Mouse (Mus musculus) midbrain, embryonic 14.5 days (tissue): ENCODE data around the gene Mthfd1l. TPM values are rescaled to one million over a fixed set of nuclear protein-coding genes. Genes with fewer than 3 reads are reported as not detected.

Experiments used
- ATAC-seq: fragments of 200-750 bp; cut with Nextera tagmentation; 2 replicates; pipeline ENCODE4 v1.8.0; 2017; ENCODE audit warnings: moderate number of reproducible peaks, moderate library complexity; ENCODE audit not compliant: low FRiP score, low TSS enrichment
- DNase-seq: peaks from one replicate; pipeline ENCODE4 v3.0.0-alpha.2; 2015
- H3K27ac ChIP-seq: fragments of 300-500 bp; sonication (generic); replicated peaks from 2 replicates; pipeline ENCODE4 v1.5.1; 2014; ENCODE audit warnings: mild to moderate bottlenecking, low read depth, low read length, moderate library complexity
- H3K27me3 ChIP-seq: fragments of 300-500 bp; sonication (generic); 2 replicates; pipeline ENCODE4 v1.6.1; 2014; ENCODE audit warnings: low read length, control low read depth, mixed read lengths; ENCODE audit not compliant: control insufficient read depth, insufficient read depth
- H3K36me3 ChIP-seq: fragments of 300-500 bp; sonication (generic); 2 replicates; pipeline ENCODE4 v1.6.1; 2014; ENCODE audit warnings: low read length, control low read depth; ENCODE audit not compliant: control insufficient read depth, insufficient read depth
- H3K4me1 ChIP-seq: fragments of 300-500 bp; sonication (generic); 2 replicates; pipeline ENCODE4 v1.6.1; 2014; ENCODE audit warnings: mild to moderate bottlenecking, antibody characterized with exemption, low read length, control low read depth; ENCODE audit not compliant: control insufficient read depth, insufficient read depth
- H3K4me2 ChIP-seq: fragments of 300-500 bp; sonication (generic); 2 replicates; pipeline ENCODE4 v1.6.1; 2014; ENCODE audit warnings: mild to moderate bottlenecking, low read length, moderate library complexity
- H3K4me3 ChIP-seq: fragments of 300-500 bp; sonication (generic); replicated peaks from 2 replicates; pipeline ENCODE4 v1.5.1; 2014; ENCODE audit warnings: low read depth, low read length
- H3K9ac ChIP-seq: fragments of 300-500 bp; sonication (generic); replicated peaks from 2 replicates; pipeline ENCODE4 v1.6.1; 2014; ENCODE audit warnings: mild to moderate bottlenecking, low read length, moderate library complexity
- H3K9me3 ChIP-seq: fragments of 300-500 bp; sonication (generic); 2 replicates; pipeline ENCODE4 v1.6.1; 2016; ENCODE audit warnings: low read length, control low read depth, mixed read lengths; ENCODE audit not compliant: control insufficient read depth
- WGBS: fragments of 180-500 bp; shearing (Covaris S2); extraction: QIAGEN DNeasy Blood & Tissue Kit; methylation state at CpG from one replicate; pipeline ENCODE4 v1.1.7; 2014; 5-methylcytosine and 5-hydroxymethylcytosine counted together
- polyA plus RNA-seq: library from polyadenylated mRNA; unstranded; fragments of >200 nt; fragmentation: Nextera tagmentation; extraction: Ambion mirVana; gene quantifications from 2 replicates; pipeline ENCODE4 v1.2.1, GENCODE M21; 2014

Mthfd1l gene
- polyA plus RNA-seq, 1 experiment from 2014 or later: 6.4 TPM

DNA sequence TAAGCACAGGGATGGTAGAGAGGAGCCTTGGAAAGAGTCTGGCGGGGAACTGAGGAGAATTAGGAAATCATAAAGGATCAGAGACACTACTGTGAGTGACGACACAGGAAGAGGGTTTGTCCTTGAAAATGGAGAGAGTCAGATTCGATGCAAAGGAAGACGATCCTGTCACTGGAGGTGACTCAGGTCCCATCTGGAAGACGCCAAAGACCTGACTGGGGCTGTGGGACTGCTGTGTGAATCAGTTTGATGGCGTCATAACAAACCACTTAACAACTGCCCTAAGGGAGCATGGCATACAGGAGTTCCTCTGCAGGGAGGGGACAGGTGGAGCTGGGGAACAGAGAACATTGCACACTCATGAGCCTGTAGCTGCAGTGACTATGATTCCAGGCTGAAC is 30.6 kb upstream of the Mthfd1l start:
- H3K4me1 ChIP-seq: no peaks in the 10 kb centered on the region
- H3K36me3 ChIP-seq: 0 out of 2 replicates have a peak, but pooled peaks cover 3% of the 10 kb centered on the region
- no peak overlapping the region for H3K4me3 ChIP-seq
- ATAC-seq: no peak
- H3K27ac ChIP-seq: no peak overlapping the region
- WGBS: 78% methylated on average over 6 of the region's 6 CpGs
- H3K9ac ChIP-seq: no peak overlapping the region
- DNase-seq: no peak
- H3K4me2 ChIP-seq: no peak overlapping the region
- H3K9me3 ChIP-seq: no peaks in the 10 kb centered on the region
- no peaks in the 10 kb centered on the region for H3K27me3 ChIP-seq

GRCm38 (mm10) chr10:3943492-3944395 is 29.2 kb upstream of the Mthfd1l start:
- H3K4me3 ChIP-seq: no peak overlapping the region
- no peak overlapping the region for H3K9ac ChIP-seq
- H3K27me3 ChIP-seq: no peaks in the 10 kb centered on the region
- no peaks in the 10 kb centered on the region for H3K4me1 ChIP-seq
- H3K27ac ChIP-seq: no peak overlapping the region
- WGBS: 31% methylated on average over 10 of the region's 10 CpGs
- no peaks in the 10 kb centered on the region for H3K9me3 ChIP-seq
- DNase-seq: peak; percentile 91
- no peak overlapping the region for H3K4me2 ChIP-seq
- peak; percentile 73; the same call in 1 of the 2 replicates for ATAC-seq
- 0 out of 2 replicates have a peak, but pooled peaks cover 1% of the 10 kb centered on the region for H3K36me3 ChIP-seq

DNA sequence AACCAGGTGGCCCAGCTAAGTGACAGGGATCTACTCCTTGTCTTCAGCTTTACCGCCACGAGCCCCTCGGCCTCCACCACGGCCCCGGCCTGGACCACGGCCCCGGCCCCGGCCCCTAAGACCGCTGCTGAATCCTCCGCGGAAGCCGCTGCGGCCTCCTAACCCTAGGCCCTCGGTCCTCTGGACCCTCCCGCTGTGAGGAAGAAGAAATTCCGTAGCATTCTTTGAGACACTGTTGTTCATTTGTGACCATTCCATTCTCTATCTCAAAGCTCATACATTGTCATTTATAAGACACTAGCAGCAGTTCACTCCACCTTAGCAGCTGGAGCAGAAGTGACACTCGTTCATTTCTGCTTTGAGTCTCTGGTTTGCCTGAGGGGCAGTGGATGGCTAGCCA is 26.0 kb upstream of the Mthfd1l start:
- Histone ChIP-seq H3K27me3 (no peaks in the 10 kb centered on the region), H3K4me1 (no peaks in the 10 kb centered on the region), H3K4me3 (no peak overlapping the region), H3K4me2 (no peak overlapping the region), H3K9me3 (no peaks in the 10 kb centered on the region), H3K36me3 (no peaks in the 10 kb centered on the region), H3K9ac (no peak overlapping the region), H3K27ac (no peak overlapping the region)
- 91% methylated on average over 17 of the region's 17 CpGs for WGBS
- DNase-seq (no peak), ATAC-seq (no peak)

DNA sequence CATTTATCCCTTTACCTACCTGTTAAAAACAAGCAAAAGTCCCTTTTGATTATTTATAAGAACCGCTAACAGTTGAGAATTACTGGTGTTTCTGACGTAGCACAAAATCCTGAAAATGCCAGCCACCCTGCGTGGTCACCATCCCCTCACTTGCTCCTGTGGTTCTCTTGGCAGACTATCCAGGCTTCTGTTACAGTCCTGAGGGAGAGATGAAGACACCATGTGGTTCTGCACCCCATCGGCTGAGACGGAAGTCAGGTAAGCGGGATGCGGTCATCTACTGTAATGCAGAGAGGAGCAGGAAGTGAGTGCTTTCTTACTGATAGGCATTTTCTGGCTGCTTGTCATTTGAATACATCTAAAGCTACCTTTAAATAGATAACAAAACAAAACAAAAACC is 25.6 kb upstream of the Mthfd1l start:
- no peak for ATAC-seq

GRCm38 (mm10) chr10:3949306-3949705 is 23.6 kb upstream of the Mthfd1l start:
- Histone ChIP-seq H3K27ac (no peak overlapping the region), H3K9ac (no peak overlapping the region), H3K4me1 (no peaks in the 10 kb centered on the region), H3K4me2 (no peak overlapping the region), H3K27me3 (no peaks in the 10 kb centered on the region), H3K36me3 (0 out of 2 replicates have a peak, but pooled peaks cover 2% of the 10 kb centered on the region), H3K4me3 (no peak overlapping the region), H3K9me3 (no peaks in the 10 kb centered on the region)
- 88% methylated on average over 6 of the region's 6 CpGs for WGBS
- ATAC-seq: no peak
- no peak for DNase-seq

More for the DNA sequence above, 25.6 kb upstream of the Mthfd1l start:
- no peaks in the 10 kb centered on the region for H3K27me3 ChIP-seq
- no peaks in the 10 kb centered on the region for H3K4me1 ChIP-seq
- H3K4me3 ChIP-seq: no peak overlapping the region
- H3K9me3 ChIP-seq: no peaks in the 10 kb centered on the region
- no peaks in the 10 kb centered on the region for H3K36me3 ChIP-seq
- no peak overlapping the region for H3K4me2 ChIP-seq
- no peak overlapping the region for H3K9ac ChIP-seq
- H3K27ac ChIP-seq: no peak overlapping the region
- 96% methylated on average over 7 of the region's 7 CpGs for WGBS
- DNase-seq: no peak

DNA sequence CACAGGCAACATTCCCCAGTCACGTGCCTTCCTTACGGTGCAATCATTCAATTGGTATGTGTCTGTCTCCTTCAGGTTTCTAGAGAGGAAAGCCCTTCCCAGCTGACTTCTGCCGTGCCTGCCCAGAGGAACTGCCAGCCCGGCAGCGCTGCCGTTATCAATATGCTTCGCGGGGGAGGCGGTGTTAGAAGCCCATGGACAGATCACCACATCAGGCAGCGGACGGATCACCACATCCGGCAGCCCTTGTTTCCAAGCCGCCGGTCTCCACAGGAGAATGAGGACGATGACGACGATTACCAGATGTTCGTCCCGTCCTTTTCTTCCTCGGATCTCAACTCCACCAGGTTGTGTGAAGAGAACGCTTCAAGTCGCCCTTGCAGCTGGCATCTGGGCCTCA is 16.4 kb upstream of the Mthfd1l start:
- Histone ChIP-seq H3K9me3 (no peaks in the 10 kb centered on the region), H3K4me1 (no peaks in the 10 kb centered on the region), H3K27me3 (no peaks in the 10 kb centered on the region), H3K4me2 (no peak overlapping the region), H3K36me3 (peaks cover 10% of the 10 kb centered on the region; the same call in 1 of the 2 replicates), H3K27ac (no peak overlapping the region), H3K9ac (no peak overlapping the region), H3K4me3 (no peak overlapping the region)
- ATAC-seq (no peak), DNase-seq (no peak)
- WGBS: 94% methylated on average over 22 of the region's 22 CpGs

GRCm38 (mm10) chr10:3958591-3958990 is 14.3 kb upstream of the Mthfd1l start:
- 83% methylated on average over 5 of the region's 5 CpGs for WGBS
- no peaks in the 10 kb centered on the region for H3K9me3 ChIP-seq
- ATAC-seq (no peak), DNase-seq (no peak)
- H3K4me1 ChIP-seq: no peaks in the 10 kb centered on the region
- no peak overlapping the region for H3K27ac ChIP-seq
- no peaks in the 10 kb centered on the region for H3K27me3 ChIP-seq
- peaks cover 8% of the 10 kb centered on the region; the same call in 1 of the 2 replicates for H3K36me3 ChIP-seq
- H3K4me3 ChIP-seq: no peak overlapping the region
- H3K4me2 ChIP-seq: no peak overlapping the region
- H3K9ac ChIP-seq: no peak overlapping the region

- ATAC-seq (no peak), DNase-seq (no peak)
- H3K4me3 ChIP-seq: no peak overlapping the region
- peaks cover 2% of the 10 kb centered on the region; the same call in 1 of the 2 replicates for H3K4me1 ChIP-seq
- H3K9ac ChIP-seq: no peak overlapping the region
- 0 out of 2 replicates have a peak, but pooled peaks cover 2% of the 10 kb centered on the region for H3K36me3 ChIP-seq
- no peak overlapping the region for H3K4me2 ChIP-seq
- WGBS: 85% methylated on average over 3 of the region's 3 CpGs
- H3K27me3 ChIP-seq: no peaks in the 10 kb centered on the region
- no peak overlapping the region for H3K27ac ChIP-seq
- no peaks in the 10 kb centered on the region for H3K9me3 ChIP-seq
Measured at GRCm38 (mm10) chr10:3969026-3969425, 3.9 kb upstream of the Mthfd1l start.

DNA sequence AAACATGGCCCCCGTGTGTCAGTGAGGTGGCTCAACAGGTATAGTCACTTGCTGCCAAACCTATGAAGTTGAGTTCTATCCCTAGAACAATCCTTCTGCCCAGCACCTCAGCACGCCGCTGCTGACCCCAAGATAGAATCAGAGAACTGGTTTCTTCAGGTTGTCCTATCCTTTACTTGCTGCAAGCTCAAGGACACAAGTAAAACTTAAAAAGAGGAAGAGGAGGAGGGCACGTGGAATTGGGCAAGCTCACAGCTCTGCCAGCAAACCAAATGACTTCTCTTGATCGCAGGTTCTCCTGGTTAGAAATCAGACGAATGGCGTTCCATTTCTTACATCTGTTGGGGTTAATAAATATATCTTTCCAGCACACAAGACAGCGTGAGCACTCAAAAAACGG is 681 bp upstream of the Mthfd1l start:
- Histone ChIP-seq H3K27me3 (no peaks in the 10 kb centered on the region), H3K36me3 (no peaks in the 10 kb centered on the region), H3K4me1 (peaks cover 2% of the 10 kb centered on the region; the same call in 1 of the 2 replicates), H3K9me3 (no peaks in the 10 kb centered on the region), H3K9ac (no peak overlapping the region), H3K4me3 (no peak overlapping the region), H3K4me2 (peak overlapping the region; percentile 92), H3K27ac (no peak overlapping the region)
- 94% methylated on average over 9 of the region's 9 CpGs for WGBS
- ATAC-seq (no peak), DNase-seq (no peak)
